Mouse (Mus musculus): ENCODE measurements at regions not wholly inside any gene's neighbourhood (a gene's known extent, or its start where the extent isn't known, plus 50 kb on each side); places are given as distances from the start of the nearest gene placed in this dataset.

DNA sequence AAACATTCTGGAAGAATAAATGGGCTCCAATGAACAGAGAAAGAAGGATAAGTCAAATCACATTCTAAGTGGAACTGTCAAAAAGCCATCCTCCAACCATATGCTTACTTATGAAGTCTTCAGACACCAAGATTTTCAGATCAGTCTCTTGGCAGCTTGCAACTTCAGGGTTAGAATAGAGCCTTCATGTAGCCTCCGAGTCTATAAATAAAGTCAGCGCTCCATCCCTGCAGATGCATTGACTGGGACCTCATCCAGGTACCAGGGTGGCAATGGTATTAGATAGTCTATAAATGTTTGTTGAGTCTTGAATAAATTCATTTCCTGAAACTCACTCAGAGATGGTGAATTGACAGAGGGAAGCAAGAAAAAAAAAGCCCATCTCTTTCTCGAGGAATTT lies 107.2 kb upstream of the Eepd1 start:
- no peak for DNase-seq (ENCODE audit: low read depth, low spot score)
- H3K9ac ChIP-seq (ENCODE audit: insufficient read depth, low read depth, low read length, poor library complexity, severe bottlenecking): no peak overlapping the region
- no peaks in the 10 kb centered on the region for H3K36me3 ChIP-seq (ENCODE audit: control insufficient read depth, insufficient read depth, low read length, poor library complexity, severe bottlenecking)
- in situ Hi-C loops (cut with MboI; ENCODE audit: low sequenced_read_pairs in 2 of 2, unreplicated experiment in 2 of 2): no loop called here
- no peaks in the 10 kb centered on the region for H3K4me1 ChIP-seq (ENCODE audit: control insufficient read depth in 2 of 2, insufficient read depth in 2 of 2, low read length in 2 of 2, poor library complexity in 1 of 2)
- no peaks in the 10 kb centered on the region for H3K9me3 ChIP-seq (ENCODE audit: control insufficient read depth, insufficient read depth, low read depth, low read length)
- TF ChIP-seq CHD2 (IDR thresholded peaks at IDR 0.05; ENCODE audit: low read depth, low read length) (no peak), ZC3H11A (IDR thresholded peaks at IDR 0.05; ENCODE audit: borderline replicate concordance, low read depth, low read length) (no peak), HCFC1 (IDR thresholded peaks at IDR 0.05; ENCODE audit: borderline replicate concordance, insufficient read depth, low read length) (no peak), ZNF384 (IDR thresholded peaks at IDR 0.05; ENCODE audit: low read depth, low read length) (no peak), MAFK (IDR thresholded peaks at IDR 0.05; ENCODE audit: insufficient read depth, low read depth, low read length) (no peak)
- H3K4me3 ChIP-seq (ENCODE audit: insufficient read depth in 1 of 2, low read depth in 1 of 2, low read length in 2 of 2, poor library complexity in 1 of 2, severe bottlenecking in 1 of 2): no peak overlapping the region
- no peak overlapping the region for H3K27ac ChIP-seq (ENCODE audit: insufficient read depth, low read depth, low read length, poor library complexity, severe bottlenecking)

DNA sequence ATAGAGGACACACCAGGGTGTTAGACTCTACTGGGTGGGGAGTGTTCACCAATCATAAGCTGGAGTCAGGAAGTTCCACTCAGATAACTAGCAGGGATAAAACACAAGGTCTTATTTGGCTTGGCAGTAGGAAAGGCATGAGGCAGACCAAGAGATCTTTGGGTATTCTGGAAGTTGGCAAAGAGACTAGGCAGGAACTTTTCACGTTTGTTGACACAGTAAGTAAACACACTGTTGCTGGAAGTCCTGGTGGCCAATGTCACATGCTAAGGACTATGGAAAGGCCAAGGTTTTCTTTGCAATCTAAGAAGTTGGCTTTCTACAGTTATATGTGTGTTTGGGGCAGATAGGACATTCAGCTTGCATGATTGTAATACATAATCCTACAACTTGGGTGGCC lies 105.1 kb upstream of the Eepd1 start:
- in situ Hi-C loops (cut with MboI; ENCODE audit: low sequenced_read_pairs in 2 of 2, unreplicated experiment in 2 of 2): no loop called here

DNA sequence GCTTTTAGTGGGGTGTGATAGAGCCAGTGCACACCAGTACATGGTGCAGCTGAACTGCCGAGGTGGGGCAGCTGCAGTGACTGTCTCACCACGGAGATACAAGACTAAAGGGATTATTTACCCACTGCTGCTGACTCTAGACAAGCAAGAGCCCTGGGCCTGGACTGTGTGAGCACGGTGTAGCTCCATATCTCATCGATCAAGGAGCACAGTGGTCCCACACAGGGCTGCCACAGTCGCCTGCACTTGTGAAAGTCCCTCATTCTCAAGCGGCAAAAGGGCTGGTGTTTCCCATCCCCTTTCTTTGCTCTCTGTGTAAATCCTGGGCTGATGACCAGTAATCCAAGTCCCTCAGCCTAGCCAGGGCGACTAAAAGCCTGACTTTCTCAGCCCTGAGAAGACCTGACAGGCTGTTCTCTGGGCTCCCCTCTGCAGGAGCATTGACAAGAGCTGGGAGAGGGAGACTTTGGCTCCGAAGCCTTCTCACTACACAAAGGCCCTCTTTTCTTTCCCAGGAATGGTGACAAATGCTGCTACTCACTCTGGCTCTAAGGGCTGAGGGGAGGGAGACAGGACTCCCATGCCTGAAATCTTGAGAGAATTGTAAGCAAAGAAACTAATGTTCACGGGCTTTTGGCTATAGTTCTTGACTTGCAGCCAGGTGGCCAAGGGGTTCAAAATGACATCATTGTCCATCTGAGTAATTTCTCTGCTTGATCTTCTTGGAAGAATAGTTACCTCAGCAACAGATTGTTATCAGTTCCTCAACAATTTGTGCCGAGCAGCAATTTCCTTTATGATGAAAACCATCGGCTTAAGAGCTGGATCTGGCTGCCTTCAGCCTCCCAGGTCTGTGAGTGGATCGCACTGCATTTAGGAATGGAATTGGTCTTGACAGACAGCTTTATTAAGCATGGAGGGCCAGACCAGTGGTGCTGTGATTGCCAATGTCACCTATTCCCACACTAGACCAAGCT lies 103.3 kb upstream of the Eepd1 start:
- no peaks in the 10 kb centered on the region for H3K36me3 ChIP-seq (ENCODE audit: control insufficient read depth, insufficient read depth, low read length, poor library complexity, severe bottlenecking)
- DNase-seq (ENCODE audit: low read depth, low spot score): no peak
- no peaks in the 10 kb centered on the region for H3K4me1 ChIP-seq (ENCODE audit: control insufficient read depth in 2 of 2, insufficient read depth in 2 of 2, low read length in 2 of 2, poor library complexity in 1 of 2)
- no peak overlapping the region for H3K4me3 ChIP-seq (ENCODE audit: insufficient read depth in 1 of 2, low read depth in 1 of 2, low read length in 2 of 2, poor library complexity in 1 of 2, severe bottlenecking in 1 of 2)
- in situ Hi-C loops (cut with MboI; ENCODE audit: low sequenced_read_pairs in 2 of 2, unreplicated experiment in 2 of 2): no loop called here
- TF ChIP-seq HCFC1 (IDR thresholded peaks at IDR 0.05; ENCODE audit: borderline replicate concordance, insufficient read depth, low read length): no peak
- TF ChIP-seq CHD2 (IDR thresholded peaks at IDR 0.05; ENCODE audit: low read depth, low read length): no peak
- no peak for TF ChIP-seq MAFK (IDR thresholded peaks at IDR 0.05; ENCODE audit: insufficient read depth, low read depth, low read length)
- TF ChIP-seq ZC3H11A (IDR thresholded peaks at IDR 0.05; ENCODE audit: borderline replicate concordance, low read depth, low read length): no peak
- TF ChIP-seq ZNF384 (IDR thresholded peaks at IDR 0.05; ENCODE audit: low read depth, low read length): no peak
- H3K27ac ChIP-seq (ENCODE audit: insufficient read depth, low read depth, low read length, poor library complexity, severe bottlenecking): no peak overlapping the region
- H3K9me3 ChIP-seq (ENCODE audit: control insufficient read depth, insufficient read depth, low read depth, low read length): no peaks in the 10 kb centered on the region
- no peak overlapping the region for H3K9ac ChIP-seq (ENCODE audit: insufficient read depth, low read depth, low read length, poor library complexity, severe bottlenecking)

More for the DNA sequence above, 105.1 kb upstream of the Eepd1 start:
- TF ChIP-seq HCFC1 (IDR thresholded peaks at IDR 0.05; ENCODE audit: borderline replicate concordance, insufficient read depth, low read length): no peak
- no peak for TF ChIP-seq ZNF384 (IDR thresholded peaks at IDR 0.05; ENCODE audit: low read depth, low read length)
- TF ChIP-seq CHD2 (IDR thresholded peaks at IDR 0.05; ENCODE audit: low read depth, low read length): no peak
- TF ChIP-seq MAFK (IDR thresholded peaks at IDR 0.05; ENCODE audit: insufficient read depth, low read depth, low read length): no peak
- TF ChIP-seq ZC3H11A (IDR thresholded peaks at IDR 0.05; ENCODE audit: borderline replicate concordance, low read depth, low read length): no peak
- Histone ChIP-seq H3K36me3 (ENCODE audit: control insufficient read depth, insufficient read depth, low read length, poor library complexity, severe bottlenecking) (no peaks in the 10 kb centered on the region), H3K27ac (ENCODE audit: insufficient read depth, low read depth, low read length, poor library complexity, severe bottlenecking) (no peak overlapping the region), H3K9me3 (ENCODE audit: control insufficient read depth, insufficient read depth, low read depth, low read length) (no peaks in the 10 kb centered on the region), H3K9ac (ENCODE audit: insufficient read depth, low read depth, low read length, poor library complexity, severe bottlenecking) (no peak overlapping the region), H3K4me1 (ENCODE audit: control insufficient read depth in 2 of 2, insufficient read depth in 2 of 2, low read length in 2 of 2, poor library complexity in 1 of 2) (no peaks in the 10 kb centered on the region), H3K4me3 (ENCODE audit: insufficient read depth in 1 of 2, low read depth in 1 of 2, low read length in 2 of 2, poor library complexity in 1 of 2, severe bottlenecking in 1 of 2) (no peak overlapping the region)
- DNase-seq (ENCODE audit: low read depth, low spot score): no peak

DNA sequence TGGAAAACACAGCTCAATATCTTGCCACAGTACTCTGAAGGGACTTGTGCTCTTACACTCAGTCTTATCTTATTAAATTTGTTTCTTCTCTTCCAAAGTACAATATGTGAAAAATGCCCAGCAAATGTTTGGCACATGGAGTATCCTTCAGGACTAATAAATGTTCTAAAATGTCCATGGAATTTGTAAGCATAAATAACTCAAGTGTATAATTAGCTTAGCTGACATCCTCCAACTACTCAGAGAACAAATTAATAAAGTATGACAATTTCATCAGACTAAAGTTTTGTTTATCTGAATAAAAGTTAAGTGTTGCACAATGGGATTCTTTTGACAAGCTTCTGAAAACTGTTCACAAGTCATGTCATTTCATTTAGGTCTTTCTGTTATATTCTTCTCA lies 96.0 kb upstream of the Eepd1 start:
- TF ChIP-seq ZC3H11A (IDR thresholded peaks at IDR 0.05; ENCODE audit: borderline replicate concordance, low read depth, low read length): no peak
- no peak for TF ChIP-seq CHD2 (IDR thresholded peaks at IDR 0.05; ENCODE audit: low read depth, low read length)
- no peak for TF ChIP-seq HCFC1 (IDR thresholded peaks at IDR 0.05; ENCODE audit: borderline replicate concordance, insufficient read depth, low read length)
- no peak for TF ChIP-seq ZNF384 (IDR thresholded peaks at IDR 0.05; ENCODE audit: low read depth, low read length)
- no peak for TF ChIP-seq MAFK (IDR thresholded peaks at IDR 0.05; ENCODE audit: insufficient read depth, low read depth, low read length)
- H3K27ac ChIP-seq (ENCODE audit: insufficient read depth, low read depth, low read length, poor library complexity, severe bottlenecking): no peak overlapping the region
- no peaks in the 10 kb centered on the region for H3K4me1 ChIP-seq (ENCODE audit: control insufficient read depth in 2 of 2, insufficient read depth in 2 of 2, low read length in 2 of 2, poor library complexity in 1 of 2)
- H3K9ac ChIP-seq (ENCODE audit: insufficient read depth, low read depth, low read length, poor library complexity, severe bottlenecking): no peak overlapping the region
- DNase-seq (ENCODE audit: low read depth, low spot score): no peak
- no peak overlapping the region for H3K4me3 ChIP-seq (ENCODE audit: insufficient read depth in 1 of 2, low read depth in 1 of 2, low read length in 2 of 2, poor library complexity in 1 of 2, severe bottlenecking in 1 of 2)
- in situ Hi-C loops (cut with MboI; ENCODE audit: low sequenced_read_pairs in 2 of 2, unreplicated experiment in 2 of 2): no loop called here
- H3K36me3 ChIP-seq (ENCODE audit: control insufficient read depth, insufficient read depth, low read length, poor library complexity, severe bottlenecking): no peaks in the 10 kb centered on the region
- H3K9me3 ChIP-seq (ENCODE audit: control insufficient read depth, insufficient read depth, low read depth, low read length): no peaks in the 10 kb centered on the region
